Mouse (Mus musculus) megakaryocyte, embryonic 14.5 days (primary cell): ENCODE results near the gene Tstd2. TPM values are rescaled to one million over a fixed set of nuclear protein-coding genes. Genes with fewer than 3 reads are reported as not detected.

Experiments
- H3K27me3 ChIP-seq: replicated peaks from 2 replicates; pipeline ENCODE3; 2012; ENCODE audit warnings: inconsistent platforms
- H3K36me3 ChIP-seq: replicated peaks from 2 replicates; pipeline ENCODE3; 2012; ENCODE audit warnings: low read length, inconsistent platforms, mixed read lengths
- H3K4me1 ChIP-seq: 2 replicates; pipeline ENCODE4 v1.6.1; 2012; ENCODE audit warnings: inconsistent platforms
- H3K4me3 ChIP-seq: replicated peaks from 2 replicates; pipeline ENCODE3; 2012; ENCODE audit warnings: moderate library complexity, mild to moderate bottlenecking, inconsistent platforms
- H3K9me3 ChIP-seq: 2 replicates; pipeline ENCODE4 v1.6.1; 2012; ENCODE audit warnings: inconsistent platforms
- FLI1 ChIP-seq: IDR thresholded peaks from 2 replicates; pipeline ENCODE4 v1.6.1; 2012; ENCODE audit warnings: low read length, inconsistent platforms, mixed read lengths
- GATA1 ChIP-seq: IDR thresholded peaks from 3 replicates; pipeline ENCODE4 v1.6.1; 2012; ENCODE audit warnings: mixed read lengths, low read length, inconsistent platforms, borderline replicate concordance
- polyA plus RNA-seq: library from polyadenylated mRNA; stranded (reverse); fragments of >175 nt; gene quantifications from 2 replicates; pipeline ENCODE4 v1.2.3, GENCODE M21; 2012; ENCODE audit warnings: low replicate concordance; ENCODE audit not compliant: insufficient read depth

The Tstd2 gene
- polyA plus RNA-seq, 1 experiment, result 4.7 TPM

DNA sequence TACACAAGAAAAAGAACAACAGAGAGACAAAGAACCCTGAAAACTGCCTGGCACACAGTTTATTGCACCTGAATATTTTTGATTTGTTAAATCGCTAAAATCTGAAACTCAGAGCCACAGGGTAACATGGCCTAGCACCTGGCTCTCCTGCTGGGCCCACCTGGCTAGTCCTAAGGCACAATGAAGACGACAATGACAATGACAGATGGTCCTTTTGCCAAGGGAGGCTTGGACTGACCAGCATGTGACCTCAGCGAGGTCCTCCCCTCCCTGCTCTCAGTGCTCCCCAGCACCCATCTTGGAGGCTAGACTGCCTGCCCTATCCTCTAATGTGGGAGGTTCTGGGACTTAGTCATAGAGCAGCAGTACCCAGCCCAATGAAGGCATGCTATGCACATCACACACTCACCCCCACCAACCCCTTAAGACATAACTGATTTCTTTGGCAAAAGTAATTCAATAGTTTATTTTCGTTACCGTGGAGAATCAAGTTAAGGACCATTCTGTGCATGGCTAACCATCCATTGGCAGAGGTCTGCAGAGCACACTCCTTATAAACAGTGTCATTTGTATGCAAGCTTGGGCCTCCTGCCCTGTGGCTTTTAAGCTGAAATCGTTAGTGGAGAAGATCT is 68.5 kb downstream of the Tstd2 start:
- Histone ChIP-seq H3K36me3 (peaks cover 11% of the 10 kb centered on the region), H3K9me3 (no peaks in the 10 kb centered on the region), H3K4me1 (peaks cover 8% of the 10 kb centered on the region; the same call in 1 of the 2 replicates), H3K4me3 (no peak overlapping the region), H3K27me3 (peaks cover 2% of the 10 kb centered on the region)
- TF ChIP-seq FLI1 (no peak), GATA1 (no peak)

DNA sequence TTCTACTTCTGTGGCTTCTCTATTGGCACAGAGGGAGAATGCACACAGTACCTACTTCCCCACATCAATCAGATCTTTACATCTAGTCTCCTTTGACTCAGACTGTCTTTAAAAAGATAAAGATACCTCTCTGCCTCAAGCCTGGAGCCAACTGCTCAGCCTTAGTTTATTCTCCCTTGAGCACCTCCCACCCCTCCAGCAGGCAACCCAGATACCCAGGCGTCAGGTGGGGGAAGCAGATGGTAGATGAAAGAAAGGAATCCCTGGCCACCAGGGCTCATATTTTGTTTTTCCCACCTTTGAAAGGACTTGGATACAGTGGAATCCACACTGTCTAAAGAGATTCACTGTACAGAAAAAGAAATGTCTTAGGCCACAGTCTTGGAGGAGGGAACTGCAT is 69.9 kb downstream of the Tstd2 start:
- peaks cover 4% of the 10 kb centered on the region for H3K27me3 ChIP-seq
- peaks cover 18% of the 10 kb centered on the region for H3K36me3 ChIP-seq
- H3K9me3 ChIP-seq, result no peaks in the 10 kb centered on the region
- no peak overlapping the region for H3K4me3 ChIP-seq
- no peak for TF ChIP-seq FLI1
- TF ChIP-seq GATA1, result no peak
- peaks cover 8% of the 10 kb centered on the region; the same call in 1 of the 2 replicates for H3K4me1 ChIP-seq

- Histone ChIP-seq H3K36me3 (peaks cover 23% of the 10 kb centered on the region), H3K4me1 (peaks cover 8% of the 10 kb centered on the region; the same call in 1 of the 2 replicates), H3K4me3 (no peak overlapping the region), H3K27me3 (peaks cover 4% of the 10 kb centered on the region), H3K9me3 (no peaks in the 10 kb centered on the region)
- TF ChIP-seq GATA1 (no peak), FLI1 (no peak)
Measured at GRCm38 (mm10) chr4:46068060-46068459, 70.4 kb downstream of the Tstd2 start.

DNA sequence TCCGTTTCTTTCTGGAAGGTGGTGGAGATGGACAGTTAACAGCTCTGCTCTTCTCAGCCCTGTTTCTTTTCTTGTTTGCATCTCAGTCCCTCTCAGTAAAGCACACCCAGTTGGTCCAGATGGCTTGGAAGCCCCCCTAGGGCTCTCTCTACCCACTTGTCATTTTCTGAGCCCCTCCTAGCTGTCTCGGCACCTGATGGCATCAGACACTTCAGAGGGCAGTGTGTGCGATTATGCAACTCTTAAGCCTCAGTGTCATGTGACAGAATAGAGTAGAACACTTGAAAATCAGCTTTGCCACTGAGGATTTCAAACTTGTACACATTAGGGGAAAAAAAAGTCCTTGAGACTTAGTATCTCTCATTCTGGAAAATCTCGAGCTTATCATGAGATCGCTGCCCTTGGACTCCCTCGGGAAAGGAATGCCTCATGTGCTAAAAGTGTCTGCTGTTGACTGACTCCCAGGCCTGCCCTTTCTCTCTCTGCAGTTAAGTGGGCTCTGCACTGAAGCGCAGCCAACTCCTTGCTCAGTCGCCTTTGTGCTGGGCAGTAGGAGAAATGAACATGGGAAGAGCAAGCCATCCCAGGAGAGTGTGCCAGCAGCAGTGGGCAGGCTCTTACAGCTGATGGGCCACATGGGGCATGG is 72.7 kb downstream of the Tstd2 start:
- no peaks in the 10 kb centered on the region for H3K9me3 ChIP-seq
- H3K27me3 ChIP-seq, result peaks cover 6% of the 10 kb centered on the region
- H3K4me3 ChIP-seq, result no peak overlapping the region
- peaks cover 21% of the 10 kb centered on the region for H3K4me1 ChIP-seq
- peaks cover 36% of the 10 kb centered on the region for H3K36me3 ChIP-seq
- no peak for TF ChIP-seq GATA1
- no peak for TF ChIP-seq FLI1

GRCm38 (mm10) chr4:46064961-46065360 is 73.5 kb downstream of the Tstd2 start:
- no peak for TF ChIP-seq FLI1
- TF ChIP-seq GATA1, result no peak
- no peaks in the 10 kb centered on the region for H3K9me3 ChIP-seq
- no peak overlapping the region for H3K4me3 ChIP-seq
- peaks cover 6% of the 10 kb centered on the region for H3K27me3 ChIP-seq
- peaks cover 21% of the 10 kb centered on the region for H3K4me1 ChIP-seq
- H3K36me3 ChIP-seq, result peaks cover 36% of the 10 kb centered on the region

Other genes with a start within 250 kb of the Tstd2 start
- 0.02 TPM in 1 of 2 replicates, not detected in the other for gene Ccdc180, start 248.4 kb downstream of the Tstd2 start, polyA plus RNA-seq
- 1.6 TPM in 1 of 2 replicates, not detected in the other for gene Tdrd7, start 173.4 kb downstream of the Tstd2 start, polyA plus RNA-seq
- gene Tmod1, start 99.8 kb downstream of the Tstd2 start, polyA plus RNA-seq, result 1.9 and 7.2 TPM in 2 replicates
- gene Ncbp1, start 81 bp downstream of the Tstd2 start, polyA plus RNA-seq, result 5.8 and 11.5 TPM in 2 replicates
- gene Xpa, start 57.6 kb upstream of the Tstd2 start, polyA plus RNA-seq, result 2.1 and 44.7 TPM in 2 replicates
- gene Foxe1, start 204.9 kb upstream of the Tstd2 start, polyA plus RNA-seq, result not detected in 2 replicates